Mouse (Mus musculus) megakaryocyte, embryonic 14.5 days (primary cell): ENCODE results near the gene Pou3f1. TPM values are rescaled to one million over a fixed set of nuclear protein-coding genes. Genes with fewer than 3 reads are reported as not detected.

Experiments used
- H3K27me3 ChIP-seq: replicated peaks from 2 replicates; pipeline ENCODE3; 2012; ENCODE audit warnings: inconsistent platforms
- H3K36me3 ChIP-seq: replicated peaks from 2 replicates; pipeline ENCODE3; 2012; ENCODE audit warnings: low read length, inconsistent platforms, mixed read lengths
- H3K4me1 ChIP-seq: 2 replicates; pipeline ENCODE4 v1.6.1; 2012; ENCODE audit warnings: inconsistent platforms
- H3K4me3 ChIP-seq: replicated peaks from 2 replicates; pipeline ENCODE3; 2012; ENCODE audit warnings: moderate library complexity, mild to moderate bottlenecking, inconsistent platforms
- H3K9me3 ChIP-seq: 2 replicates; pipeline ENCODE4 v1.6.1; 2012; ENCODE audit warnings: inconsistent platforms
- FLI1 ChIP-seq: IDR thresholded peaks from 2 replicates; pipeline ENCODE4 v1.6.1; 2012; ENCODE audit warnings: low read length, inconsistent platforms, mixed read lengths
- GATA1 ChIP-seq: IDR thresholded peaks from 3 replicates; pipeline ENCODE4 v1.6.1; 2012; ENCODE audit warnings: mixed read lengths, low read length, inconsistent platforms, borderline replicate concordance
- polyA plus RNA-seq: library from polyadenylated mRNA; stranded (reverse); fragments of >175 nt; gene quantifications from 2 replicates; pipeline ENCODE4 v1.2.3, GENCODE M21; 2012; ENCODE audit warnings: low replicate concordance; ENCODE audit not compliant: insufficient read depth

Pou3f1 gene
- polyA plus RNA-seq, 1 experiment: 0.12 TPM

- H3K27me3 ChIP-seq: peaks cover 47% of the 10 kb centered on the region
Measured at GRCm38 (mm10) chr4:124621406-124621805, 35.2 kb upstream of the Pou3f1 start.

GRCm38 (mm10) chr4:124622566-124622965, 34.0 kb upstream of the Pou3f1 start:
- H3K27me3 ChIP-seq: peaks cover 42% of the 10 kb centered on the region
- no peak overlapping the region for H3K4me3 ChIP-seq
- no peaks in the 10 kb centered on the region for H3K9me3 ChIP-seq
- H3K4me1 ChIP-seq: no peaks in the 10 kb centered on the region
- TF ChIP-seq GATA1: no peak
- no peak for TF ChIP-seq FLI1
- H3K36me3 ChIP-seq: no peaks in the 10 kb centered on the region

More at GRCm38 (mm10) chr4:124621406-124621805, 35.2 kb upstream of the Pou3f1 start:
- no peak overlapping the region for H3K4me3 ChIP-seq
- H3K36me3 ChIP-seq: no peaks in the 10 kb centered on the region
- H3K9me3 ChIP-seq: no peaks in the 10 kb centered on the region
- TF ChIP-seq GATA1: no peak
- no peak for TF ChIP-seq FLI1
- H3K4me1 ChIP-seq: no peaks in the 10 kb centered on the region

- H3K9me3 ChIP-seq: no peaks in the 10 kb centered on the region
- H3K4me1 ChIP-seq: no peaks in the 10 kb centered on the region
- no peaks in the 10 kb centered on the region for H3K36me3 ChIP-seq
- H3K4me3 ChIP-seq: no peak overlapping the region
- TF ChIP-seq FLI1: no peak
- TF ChIP-seq GATA1: no peak
- peaks cover 33% of the 10 kb centered on the region for H3K27me3 ChIP-seq
Measured at GRCm38 (mm10) chr4:124624111-124624581, 32.5 kb upstream of the Pou3f1 start.

- Histone ChIP-seq H3K9me3 (no peaks in the 10 kb centered on the region), H3K4me1 (no peaks in the 10 kb centered on the region), H3K27me3 (peaks cover 19% of the 10 kb centered on the region), H3K36me3 (no peaks in the 10 kb centered on the region), H3K4me3 (no peak overlapping the region)
- TF ChIP-seq GATA1: no peak
- no peak for TF ChIP-seq FLI1
Measured at GRCm38 (mm10) chr4:124626836-124627235, 29.8 kb upstream of the Pou3f1 start.

- no peak overlapping the region for H3K4me3 ChIP-seq
- peaks cover 14% of the 10 kb centered on the region for H3K27me3 ChIP-seq
- no peak for TF ChIP-seq GATA1
- TF ChIP-seq FLI1: no peak
- H3K9me3 ChIP-seq: no peaks in the 10 kb centered on the region
- H3K36me3 ChIP-seq: no peaks in the 10 kb centered on the region
- H3K4me1 ChIP-seq: no peaks in the 10 kb centered on the region
Measured at GRCm38 (mm10) chr4:124631456-124631855, 25.2 kb upstream of the Pou3f1 start.

- TF ChIP-seq GATA1 (no peak), FLI1 (no peak)
- H3K36me3 ChIP-seq: no peaks in the 10 kb centered on the region
- H3K9me3 ChIP-seq: no peaks in the 10 kb centered on the region
- no peaks in the 10 kb centered on the region for H3K4me1 ChIP-seq
- no peak overlapping the region for H3K4me3 ChIP-seq
- H3K27me3 ChIP-seq: peaks cover 20% of the 10 kb centered on the region
Measured at GRCm38 (mm10) chr4:124632856-124633255, 23.8 kb upstream of the Pou3f1 start.

GRCm38 (mm10) chr4:124633281-124633680, 23.3 kb upstream of the Pou3f1 start:
- Histone ChIP-seq H3K4me3 (no peak overlapping the region), H3K36me3 (no peaks in the 10 kb centered on the region), H3K27me3 (peaks cover 19% of the 10 kb centered on the region), H3K4me1 (no peaks in the 10 kb centered on the region), H3K9me3 (no peaks in the 10 kb centered on the region)
- TF ChIP-seq FLI1 (no peak), GATA1 (no peak)

- H3K36me3 ChIP-seq: no peaks in the 10 kb centered on the region
- H3K4me1 ChIP-seq: peaks cover under 1% of the 10 kb centered on the region
- no peak for TF ChIP-seq GATA1
- no peak for TF ChIP-seq FLI1
- no peaks in the 10 kb centered on the region for H3K9me3 ChIP-seq
- peaks cover 58% of the 10 kb centered on the region for H3K27me3 ChIP-seq
- H3K4me3 ChIP-seq: no peak overlapping the region
Measured at GRCm38 (mm10) chr4:124639715-124640114, 16.9 kb upstream of the Pou3f1 start.

GRCm38 (mm10) chr4:124643859-124644258, 12.7 kb upstream of the Pou3f1 start:
- peaks cover 76% of the 10 kb centered on the region for H3K27me3 ChIP-seq
- peaks cover 25% of the 10 kb centered on the region for H3K4me1 ChIP-seq
- H3K9me3 ChIP-seq: no peaks in the 10 kb centered on the region

GRCm38 (mm10) chr4:124644974-124645433, 11.6 kb upstream of the Pou3f1 start:
- Histone ChIP-seq H3K4me1 (peaks cover 25% of the 10 kb centered on the region), H3K9me3 (no peaks in the 10 kb centered on the region), H3K4me3 (peak overlapping the region; percentile 26), H3K27me3 (peaks cover 76% of the 10 kb centered on the region), H3K36me3 (no peaks in the 10 kb centered on the region)
- no peak for TF ChIP-seq FLI1
- TF ChIP-seq GATA1: no peak

More at GRCm38 (mm10) chr4:124643859-124644258, 12.7 kb upstream of the Pou3f1 start:
- TF ChIP-seq GATA1: no peak
- no peak for TF ChIP-seq FLI1
- H3K36me3 ChIP-seq: no peaks in the 10 kb centered on the region
- H3K4me3 ChIP-seq: no peak overlapping the region
